Mouse (Mus musculus): ENCODE data around the gene Zfp609. TPM values are rescaled to one million over a fixed set of nuclear protein-coding genes. Genes with fewer than 3 reads are reported as not detected.

Gene Zfp609
- polyA plus RNA-seq, 1 experiment from 2014 or later = 7.4 TPM

- Histone ChIP-seq H3K4me2 (ENCODE audit: low read length) (no peak overlapping the region), H3K4me3 (ENCODE audit: low read depth, low read length) (no peak overlapping the region), H3K27me3 (replicated peaks; ENCODE audit: control insufficient read depth, insufficient read depth, low read length) (no peaks in the 10 kb centered on the region), H3K9ac (ENCODE audit: low read length) (no peak overlapping the region), H3K9me3 (replicated peaks; ENCODE audit: control insufficient read depth, low read length) (no peaks in the 10 kb centered on the region), H3K36me3 (ENCODE audit: control insufficient read depth, insufficient read depth, low read length) (no peaks in the 10 kb centered on the region), H3K27ac (ENCODE audit: low read depth, low read length) (no peak overlapping the region), H3K4me1 (ENCODE audit: control insufficient read depth, insufficient read depth, low read length) (no peaks in the 10 kb centered on the region)
- 91% methylated on average over 4 of the region's 4 CpGs for WGBS
- ATAC-seq (no peak), DNase-seq (ENCODE audit: low spot score) (no peak)
Measured at GRCm38 (mm10) chr9:65762728-65763127, 64.6 kb downstream of the Zfp609 start.

GRCm38 (mm10) chr9:65759992-65760391 lies 67.4 kb downstream of the Zfp609 start:
- H3K27ac ChIP-seq (ENCODE audit: low read depth, low read length) = no peak overlapping the region
- H3K4me2 ChIP-seq (ENCODE audit: low read length) = no peak overlapping the region
- H3K36me3 ChIP-seq (ENCODE audit: control insufficient read depth, insufficient read depth, low read length) = no peaks in the 10 kb centered on the region
- H3K9ac ChIP-seq (ENCODE audit: low read length) = no peak overlapping the region
- WGBS = 73% methylated on average over 8 of the region's 8 CpGs
- ATAC-seq (no peak), DNase-seq (ENCODE audit: low spot score) (no peak)
- H3K4me1 ChIP-seq (ENCODE audit: control insufficient read depth, insufficient read depth, low read length) = peaks cover 7% of the 10 kb centered on the region
- no peaks in the 10 kb centered on the region for H3K9me3 ChIP-seq (replicated peaks; ENCODE audit: control insufficient read depth, low read length)
- H3K4me3 ChIP-seq (ENCODE audit: low read depth, low read length) = no peak overlapping the region
- no peaks in the 10 kb centered on the region for H3K27me3 ChIP-seq (replicated peaks; ENCODE audit: control insufficient read depth, insufficient read depth, low read length)

GRCm38 (mm10) chr9:65759256-65759655 lies 68.1 kb downstream of the Zfp609 start:
- Histone ChIP-seq H3K9me3 (replicated peaks; ENCODE audit: control insufficient read depth, low read length) (no peaks in the 10 kb centered on the region), H3K36me3 (ENCODE audit: control insufficient read depth, insufficient read depth, low read length) (no peaks in the 10 kb centered on the region), H3K4me3 (ENCODE audit: low read depth, low read length) (no peak overlapping the region), H3K9ac (ENCODE audit: low read length) (no peak overlapping the region), H3K4me1 (ENCODE audit: control insufficient read depth, insufficient read depth, low read length) (peaks cover 7% of the 10 kb centered on the region), H3K4me2 (ENCODE audit: low read length) (no peak overlapping the region), H3K27me3 (replicated peaks; ENCODE audit: control insufficient read depth, insufficient read depth, low read length) (no peaks in the 10 kb centered on the region), H3K27ac (ENCODE audit: low read depth, low read length) (no peak overlapping the region)
- ATAC-seq (no peak), DNase-seq (ENCODE audit: low spot score) (no peak)
- 87% methylated on average over 5 of the region's 5 CpGs for WGBS

- Histone ChIP-seq H3K9me3 (replicated peaks; ENCODE audit: control insufficient read depth, low read length) (no peaks in the 10 kb centered on the region), H3K27ac (ENCODE audit: low read depth, low read length) (no peak overlapping the region), H3K9ac (ENCODE audit: low read length) (no peak overlapping the region), H3K36me3 (ENCODE audit: control insufficient read depth, insufficient read depth, low read length) (no peaks in the 10 kb centered on the region), H3K4me1 (ENCODE audit: control insufficient read depth, insufficient read depth, low read length) (peaks cover 7% of the 10 kb centered on the region), H3K4me2 (ENCODE audit: low read length) (no peak overlapping the region), H3K27me3 (replicated peaks; ENCODE audit: control insufficient read depth, insufficient read depth, low read length) (no peaks in the 10 kb centered on the region), H3K4me3 (ENCODE audit: low read depth, low read length) (no peak overlapping the region)
- WGBS = 44% methylated on average over 3 of the region's 3 CpGs
- ATAC-seq (no peak), DNase-seq (ENCODE audit: low spot score) (no peak)
Measured at GRCm38 (mm10) chr9:65757826-65758225, 69.5 kb downstream of the Zfp609 start.

- Histone ChIP-seq H3K9me3 (replicated peaks; ENCODE audit: control insufficient read depth, low read length) (no peaks in the 10 kb centered on the region), H3K36me3 (ENCODE audit: control insufficient read depth, insufficient read depth, low read length) (no peaks in the 10 kb centered on the region), H3K27me3 (replicated peaks; ENCODE audit: control insufficient read depth, insufficient read depth, low read length) (no peaks in the 10 kb centered on the region), H3K27ac (ENCODE audit: low read depth, low read length) (peak overlapping the region; percentile 58; the same call in 1 of the 2 replicates), H3K4me2 (ENCODE audit: low read length) (no peak overlapping the region), H3K4me1 (ENCODE audit: control insufficient read depth, insufficient read depth, low read length) (peaks cover 7% of the 10 kb centered on the region), H3K4me3 (ENCODE audit: low read depth, low read length) (no peak overlapping the region), H3K9ac (ENCODE audit: low read length) (no peak overlapping the region)
- ATAC-seq (peak; percentile 71), DNase-seq (ENCODE audit: low spot score) (peak; percentile 63)
- 26% methylated on average over 7 of the region's 7 CpGs for WGBS
Measured at GRCm38 (mm10) chr9:65755673-65756375, 71.5 kb downstream of the Zfp609 start.

GRCm38 (mm10) chr9:65755164-65755563 lies 72.2 kb downstream of the Zfp609 start:
- Histone ChIP-seq H3K27me3 (replicated peaks; ENCODE audit: control insufficient read depth, insufficient read depth, low read length) (no peaks in the 10 kb centered on the region), H3K4me1 (ENCODE audit: control insufficient read depth, insufficient read depth, low read length) (peaks cover 7% of the 10 kb centered on the region), H3K9ac (ENCODE audit: low read length) (no peak overlapping the region), H3K27ac (ENCODE audit: low read depth, low read length) (no peak overlapping the region; the same call in 1 of the 2 replicates), H3K9me3 (replicated peaks; ENCODE audit: control insufficient read depth, low read length) (no peaks in the 10 kb centered on the region), H3K36me3 (ENCODE audit: control insufficient read depth, insufficient read depth, low read length) (no peaks in the 10 kb centered on the region), H3K4me2 (ENCODE audit: low read length) (no peak overlapping the region), H3K4me3 (ENCODE audit: low read depth, low read length) (no peak overlapping the region)
- ATAC-seq = no peak
- no peak for DNase-seq (ENCODE audit: low spot score)
- WGBS = 80% methylated on average over 1 of the region's 1 CpGs

- no peak overlapping the region for H3K4me3 ChIP-seq (ENCODE audit: low read depth, low read length)
- H3K9ac ChIP-seq (ENCODE audit: low read length) = no peak overlapping the region
- no peak for DNase-seq (ENCODE audit: low spot score)
- no peak overlapping the region for H3K4me2 ChIP-seq (ENCODE audit: low read length)
- no peaks in the 10 kb centered on the region for H3K27me3 ChIP-seq (replicated peaks; ENCODE audit: control insufficient read depth, insufficient read depth, low read length)
- WGBS = 94% methylated on average over 3 of the region's 3 CpGs
- H3K27ac ChIP-seq (ENCODE audit: low read depth, low read length) = no peak overlapping the region
- no peaks in the 10 kb centered on the region for H3K9me3 ChIP-seq (replicated peaks; ENCODE audit: control insufficient read depth, low read length)
- peaks cover 11% of the 10 kb centered on the region for H3K4me1 ChIP-seq (ENCODE audit: control insufficient read depth, insufficient read depth, low read length)
- H3K36me3 ChIP-seq (ENCODE audit: control insufficient read depth, insufficient read depth, low read length) = no peaks in the 10 kb centered on the region
- ATAC-seq = no peak
Measured at GRCm38 (mm10) chr9:65752632-65753031, 74.7 kb downstream of the Zfp609 start.

- Histone ChIP-seq H3K9ac (ENCODE audit: low read length) (no peak overlapping the region), H3K27ac (ENCODE audit: low read depth, low read length) (no peak overlapping the region), H3K36me3 (ENCODE audit: control insufficient read depth, insufficient read depth, low read length) (no peaks in the 10 kb centered on the region), H3K4me1 (ENCODE audit: control insufficient read depth, insufficient read depth, low read length) (peaks cover 11% of the 10 kb centered on the region), H3K4me2 (ENCODE audit: low read length) (no peak overlapping the region), H3K4me3 (ENCODE audit: low read depth, low read length) (no peak overlapping the region), H3K9me3 (replicated peaks; ENCODE audit: control insufficient read depth, low read length) (no peaks in the 10 kb centered on the region), H3K27me3 (replicated peaks; ENCODE audit: control insufficient read depth, insufficient read depth, low read length) (no peaks in the 10 kb centered on the region)
- no peak for ATAC-seq
- no peak for DNase-seq (ENCODE audit: low spot score)
- 97% methylated on average over 7 of the region's 7 CpGs for WGBS
Measured at GRCm38 (mm10) chr9:65751906-65752305, 75.5 kb downstream of the Zfp609 start.

GRCm38 (mm10) chr9:65748102-65748501 lies 79.3 kb downstream of the Zfp609 start:
- DNase-seq (ENCODE audit: low spot score) (no peak), ATAC-seq (no peak)
- Histone ChIP-seq H3K27me3 (replicated peaks; ENCODE audit: control insufficient read depth, insufficient read depth, low read length) (no peaks in the 10 kb centered on the region), H3K4me1 (ENCODE audit: control insufficient read depth, insufficient read depth, low read length) (peaks cover 35% of the 10 kb centered on the region), H3K4me3 (ENCODE audit: low read depth, low read length) (no peak overlapping the region), H3K36me3 (ENCODE audit: control insufficient read depth, insufficient read depth, low read length) (no peaks in the 10 kb centered on the region), H3K9me3 (replicated peaks; ENCODE audit: control insufficient read depth, low read length) (no peaks in the 10 kb centered on the region), H3K27ac (ENCODE audit: low read depth, low read length) (no peak overlapping the region), H3K9ac (ENCODE audit: low read length) (no peak overlapping the region), H3K4me2 (ENCODE audit: low read length) (no peak overlapping the region)
- WGBS = 55% methylated on average over 4 of the region's 4 CpGs

Data from forebrain, embryonic 14.5 days (tissue).